Mouse (Mus musculus): ENCODE measurements around the gene Wdr89. TPM values are rescaled to one million over a fixed set of nuclear protein-coding genes. Genes with fewer than 3 reads are reported as not detected.

The Wdr89 gene
- 8.3 and 10.3 TPM in 2 replicates for polyA plus RNA-seq (2012; rRNA removed)

DNA sequence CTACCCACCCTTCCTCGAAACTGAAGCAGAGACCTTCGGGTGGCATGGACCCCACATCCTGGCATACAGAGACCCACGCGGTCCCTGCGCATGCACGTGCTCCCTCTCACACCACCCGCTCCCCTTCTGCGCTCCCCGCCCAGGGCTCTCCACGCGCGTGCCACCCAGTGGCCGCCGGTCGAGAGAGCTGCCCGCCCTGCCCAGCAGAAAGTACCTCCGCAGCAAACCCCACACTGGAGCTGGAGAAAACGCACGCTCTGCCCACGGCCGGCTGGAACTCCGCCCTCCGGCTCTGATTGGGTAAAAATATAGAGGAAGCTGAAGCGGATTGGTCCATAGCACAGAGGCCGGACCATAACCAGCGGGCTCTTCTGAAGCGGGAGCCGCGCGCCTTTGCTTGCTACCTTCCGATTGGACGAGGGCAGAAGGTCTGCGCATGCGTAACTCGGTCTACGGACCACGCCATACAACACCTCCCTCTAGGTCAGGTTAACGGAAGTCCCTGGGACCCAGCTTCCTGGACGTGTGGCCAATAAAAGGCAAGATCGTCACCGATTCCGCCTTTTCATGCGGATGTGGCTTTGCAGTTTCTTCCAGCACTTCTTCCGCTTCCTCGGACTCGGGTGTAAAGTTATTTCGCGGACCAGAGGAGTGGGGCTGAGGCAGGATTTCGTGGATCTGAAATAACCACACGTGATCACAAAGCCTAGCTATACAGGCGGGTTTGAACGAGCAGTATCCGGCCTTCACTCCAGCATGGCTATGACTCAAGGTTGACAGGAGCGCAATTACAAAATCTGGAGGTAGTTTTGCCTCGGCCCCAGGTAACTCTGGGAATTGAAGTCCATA, at the start of gene Wdr89:
Wdr89 (minus strand) TSS at position 280 of the 849 bp plus-strand sequence.

GRCm38 (mm10) chr12:75596154-75597002, 73.0 kb downstream of the Wdr89 start, which contains the start of gene Ppp2r5e:
TSS of gene Ppp2r5e (minus strand) at chr12:75596245.

Other genes with a start within 250 kb of the Wdr89 start
- gene Ppp2r5e, start 73.3 kb downstream of the Wdr89 start, polyA plus RNA-seq (2012; rRNA removed) = 34.8 and 39.2 TPM in 2 replicates
- 5.1 and 7.8 TPM in 2 replicates for gene Sgpp1, start 66.2 kb upstream of the Wdr89 start, polyA plus RNA-seq (2012; rRNA removed)
- gene Syne2, start 148.6 kb upstream of the Wdr89 start, polyA plus RNA-seq (2012; rRNA removed) = 69.8 and 81.3 TPM in 2 replicates

Measured in central nervous system, embryonic 11.5 days (tissue).